Mouse (Mus musculus): ENCODE measurements around the gene Eef1a1. TPM values are rescaled to one million over a fixed set of nuclear protein-coding genes. Genes with fewer than 3 reads are reported as not detected.
"Not testable (repeated sequence)": the region's sequence is repeated elsewhere in the genome, so short reads cannot be mapped to it uniquely, and the experiment has no call there.

Gene Eef1a1
- polyA plus RNA-seq, 1 experiment from 2014 or later: 4,016 TPM

- Histone ChIP-seq H3K27me3 (ENCODE audit: poor library complexity, severe bottlenecking) (no peaks in the 10 kb centered on the region), H3K9me3 (no peaks in the 10 kb centered on the region), H3K27ac (peak overlapping the region; percentile 93), H3K4me3 (no peak overlapping the region), H3K4me1 (peaks cover 51% of the 10 kb centered on the region), H3K36me3 (replicated peaks) (no peaks in the 10 kb centered on the region)
- no peak for DNase-seq (ENCODE audit: extremely low spot score, low spot score)
- 80% methylated on average over 3 of the region's 3 CpGs for WGBS
These were observed 15.7 kb upstream of the Eef1a1 start for GRCm38 (mm10) chr9:78504679-78505078.

- DNase-seq (ENCODE audit: extremely low spot score, low spot score): no peak
- Histone ChIP-seq H3K9me3 (no peaks in the 10 kb centered on the region), H3K4me1 (peaks cover 51% of the 10 kb centered on the region), H3K36me3 (replicated peaks) (no peaks in the 10 kb centered on the region), H3K27me3 (ENCODE audit: poor library complexity, severe bottlenecking) (no peaks in the 10 kb centered on the region), H3K27ac (peak overlapping the region; percentile 93), H3K4me3 (no peak overlapping the region)
- 59% methylated on average over 4 of the region's 4 CpGs for WGBS
These were observed 15.2 kb upstream of the Eef1a1 start for GRCm38 (mm10) chr9:78504133-78504532.

DNA sequence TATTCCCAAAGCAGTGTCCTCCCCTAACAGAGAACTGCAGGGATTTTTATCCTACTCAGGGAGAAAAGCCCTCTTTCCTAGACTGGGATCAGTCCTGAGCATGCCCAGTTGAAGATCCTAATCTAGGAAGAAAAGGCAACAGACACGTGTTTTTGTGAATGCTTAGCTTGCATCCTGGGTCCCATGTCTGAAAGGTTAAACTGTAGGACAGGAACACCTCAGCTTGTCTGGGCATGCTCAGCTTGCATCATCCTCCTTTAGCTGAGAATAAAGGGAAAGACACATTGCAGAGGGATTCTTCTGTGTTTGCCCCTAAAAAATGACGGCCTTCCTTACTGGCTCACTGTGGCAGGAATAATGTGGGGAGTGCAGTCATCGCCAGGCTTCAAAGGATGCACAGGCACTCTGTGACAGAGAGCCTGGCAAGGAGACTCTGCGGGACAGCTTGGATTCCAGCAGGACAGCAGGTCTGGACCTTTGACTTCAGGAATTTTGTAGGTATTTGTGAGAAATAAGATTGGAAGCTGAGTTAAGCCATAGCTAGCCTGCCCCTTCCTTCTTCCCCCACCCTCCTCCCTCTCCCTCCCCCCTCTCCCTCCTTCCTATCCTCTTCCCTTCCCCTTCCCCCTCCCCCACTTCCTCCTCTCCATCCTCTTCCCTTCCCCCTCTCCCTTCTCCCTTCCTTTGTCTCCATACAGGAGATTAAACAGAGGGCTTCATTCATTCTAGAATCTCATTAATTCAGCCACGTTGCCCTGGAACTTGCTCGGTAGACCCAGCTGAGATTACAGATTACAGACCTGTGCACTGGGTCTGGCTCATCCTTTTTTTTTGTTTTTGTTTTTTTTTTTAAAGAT, 14.5 kb upstream of the Eef1a1 start:
- Histone ChIP-seq H3K36me3 (replicated peaks) (no peaks in the 10 kb centered on the region), H3K4me3 (peak overlapping the region; percentile 34; the same call in 1 of the 2 replicates), H3K4me1 (peaks cover 51% of the 10 kb centered on the region), H3K27ac (peak overlapping the region; percentile 93), H3K27me3 (ENCODE audit: poor library complexity, severe bottlenecking) (no peaks in the 10 kb centered on the region), H3K9me3 (no peaks in the 10 kb centered on the region)
- 2% methylated on average over 6 of the region's 6 CpGs for WGBS
- peak; percentile 69 for DNase-seq (ENCODE audit: extremely low spot score, low spot score)

- H3K36me3 ChIP-seq (replicated peaks): no peaks in the 10 kb centered on the region
- 83% methylated on average over 4 of the region's 4 CpGs for WGBS
- no peak for DNase-seq (ENCODE audit: extremely low spot score, low spot score)
- H3K27ac ChIP-seq: peak overlapping the region; percentile 93; the same call in 1 of the 2 replicates
- peaks cover 49% of the 10 kb centered on the region for H3K4me1 ChIP-seq
- no peak overlapping the region for H3K4me3 ChIP-seq
- H3K27me3 ChIP-seq (ENCODE audit: poor library complexity, severe bottlenecking): no peaks in the 10 kb centered on the region
- H3K9me3 ChIP-seq: no peaks in the 10 kb centered on the region
These were observed 12.3 kb upstream of the Eef1a1 start for GRCm38 (mm10) chr9:78501284-78501683.

DNA sequence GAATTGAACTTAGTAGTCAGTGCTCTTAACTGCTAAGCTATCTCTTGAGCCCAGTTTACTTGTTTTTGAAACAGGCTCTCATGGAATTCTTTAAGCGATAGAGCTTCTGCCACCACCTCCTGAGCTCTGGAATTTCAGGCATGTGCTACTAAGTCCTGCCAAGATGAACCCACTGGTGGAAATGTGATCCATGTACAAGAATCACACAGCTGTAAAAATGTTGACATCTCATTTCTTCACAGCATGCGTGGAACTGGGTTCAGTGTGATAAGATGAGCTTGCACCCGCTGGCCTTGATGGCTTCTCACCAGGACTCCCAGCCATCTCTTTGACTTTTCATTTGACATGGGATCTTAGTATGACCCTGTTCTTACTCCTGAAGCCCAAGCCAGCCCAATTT, 11.4 kb upstream of the Eef1a1 start:
- no peak for DNase-seq (ENCODE audit: extremely low spot score, low spot score)
- Histone ChIP-seq H3K4me3 (no peak overlapping the region), H3K9me3 (no peaks in the 10 kb centered on the region), H3K27me3 (ENCODE audit: poor library complexity, severe bottlenecking) (no peaks in the 10 kb centered on the region), H3K36me3 (replicated peaks) (no peaks in the 10 kb centered on the region), H3K4me1 (peaks cover 44% of the 10 kb centered on the region), H3K27ac (peak overlapping the region; percentile 40; the same call in 1 of the 2 replicates)
- WGBS: 74% methylated on average over 3 of the region's 3 CpGs

GRCm38 (mm10) chr9:78493171-78493570, 4.2 kb upstream of the Eef1a1 start:
- no peak for DNase-seq (ENCODE audit: extremely low spot score, low spot score)
- Histone ChIP-seq H3K4me1 (peaks cover 13% of the 10 kb centered on the region), H3K4me3 (no peak overlapping the region), H3K27me3 (ENCODE audit: poor library complexity, severe bottlenecking) (no peaks in the 10 kb centered on the region), H3K36me3 (replicated peaks) (no peaks in the 10 kb centered on the region), H3K9me3 (no peaks in the 10 kb centered on the region), H3K27ac (no peak overlapping the region)
- WGBS: 87% methylated on average over 7 of the region's 7 CpGs

- 94% methylated on average over 3 of the region's 3 CpGs for WGBS
- no peaks in the 10 kb centered on the region for H3K36me3 ChIP-seq (replicated peaks)
- H3K9me3 ChIP-seq: no peaks in the 10 kb centered on the region
- H3K27me3 ChIP-seq (ENCODE audit: poor library complexity, severe bottlenecking): no peaks in the 10 kb centered on the region
- peaks cover 13% of the 10 kb centered on the region for H3K4me1 ChIP-seq
- no peak overlapping the region for H3K27ac ChIP-seq
- no peak overlapping the region for H3K4me3 ChIP-seq
- no peak for DNase-seq (ENCODE audit: extremely low spot score, low spot score)
These were observed 3.3 kb upstream of the Eef1a1 start for GRCm38 (mm10) chr9:78492254-78492653.

DNA sequence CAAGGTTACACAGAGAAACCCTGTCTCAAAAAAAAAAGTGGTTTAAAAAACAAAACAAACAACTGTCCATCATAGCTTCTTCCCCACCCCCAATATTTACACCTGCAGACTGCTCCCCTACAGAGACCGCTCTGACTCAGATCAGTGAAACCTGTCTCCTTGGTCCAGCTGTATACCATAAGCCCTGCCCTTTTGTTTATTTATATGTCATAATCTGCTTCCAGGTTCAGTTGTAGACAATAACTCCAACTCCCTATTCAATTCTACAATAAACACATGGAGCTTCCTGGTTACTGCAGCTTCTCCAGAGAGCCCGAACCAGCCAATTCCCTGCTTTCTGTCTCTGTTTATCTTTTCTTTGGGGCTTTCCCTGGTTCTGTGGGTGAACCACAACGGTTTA, 2.2 kb upstream of the Eef1a1 start:
- no peak overlapping the region for H3K4me3 ChIP-seq
- no peaks in the 10 kb centered on the region for H3K9me3 ChIP-seq
- H3K4me1 ChIP-seq: peaks cover 13% of the 10 kb centered on the region
- WGBS: 88% methylated on average over 3 of the region's 3 CpGs
- no peak for DNase-seq (ENCODE audit: extremely low spot score, low spot score)
- H3K27me3 ChIP-seq (ENCODE audit: poor library complexity, severe bottlenecking): no peaks in the 10 kb centered on the region
- H3K27ac ChIP-seq: no peak overlapping the region
- H3K36me3 ChIP-seq (replicated peaks): no peaks in the 10 kb centered on the region

GRCm38 (mm10) chr9:78488021-78488420, 930 bp downstream of the Eef1a1 start:
- not testable (repeated sequence) for H3K9me3 ChIP-seq; DNase-seq (ENCODE audit: extremely low spot score, low spot score); H3K27me3 ChIP-seq (ENCODE audit: poor library complexity, severe bottlenecking); H3K36me3 ChIP-seq (replicated peaks); H3K4me3 ChIP-seq; H3K27ac ChIP-seq
- peaks cover 27% of the 10 kb centered on the region for H3K4me1 ChIP-seq
- 94% methylated on average over 5 of the region's 5 CpGs for WGBS

GRCm38 (mm10) chr9:78484660-78485059, 4.3 kb downstream of the Eef1a1 start:
- H3K9me3 ChIP-seq: no peaks in the 10 kb centered on the region
- WGBS: 87% methylated on average over 3 of the region's 3 CpGs
- H3K27ac ChIP-seq: no peak overlapping the region
- H3K4me3 ChIP-seq: no peak overlapping the region
- H3K4me1 ChIP-seq: peaks cover 37% of the 10 kb centered on the region
- H3K27me3 ChIP-seq (ENCODE audit: poor library complexity, severe bottlenecking): no peaks in the 10 kb centered on the region
- peaks cover 14% of the 10 kb centered on the region for H3K36me3 ChIP-seq (replicated peaks)
- no peak for DNase-seq (ENCODE audit: extremely low spot score, low spot score)

DNA sequence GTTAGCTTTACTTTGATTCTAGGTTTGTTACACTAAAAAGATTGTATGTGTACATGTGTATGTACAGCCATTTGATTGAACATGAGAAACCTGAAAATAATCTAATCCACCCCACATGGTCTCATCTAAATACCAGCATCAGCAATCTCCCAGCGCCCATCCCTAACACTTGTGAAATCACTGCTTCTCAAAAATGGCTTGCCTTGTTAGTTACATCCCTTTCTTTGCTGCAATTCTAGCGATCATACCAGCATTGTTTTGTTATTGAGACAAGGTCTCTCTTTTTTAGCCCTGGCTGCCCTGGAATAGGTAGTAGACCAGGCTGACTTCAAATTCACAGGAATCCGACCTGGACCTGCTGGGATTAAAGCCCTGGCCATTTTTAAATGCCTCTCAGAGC, 6.6 kb downstream of the Eef1a1 start:
- H3K9me3 ChIP-seq: no peaks in the 10 kb centered on the region
- H3K36me3 ChIP-seq (replicated peaks): peaks cover 35% of the 10 kb centered on the region
- peak overlapping the region; percentile 99 for H3K27ac ChIP-seq
- H3K27me3 ChIP-seq (ENCODE audit: poor library complexity, severe bottlenecking): no peaks in the 10 kb centered on the region
- 9% methylated on average over 3 of the region's 3 CpGs for WGBS
- H3K4me1 ChIP-seq: peaks cover 39% of the 10 kb centered on the region
- DNase-seq (ENCODE audit: extremely low spot score, low spot score): no peak
- H3K4me3 ChIP-seq: peak overlapping the region; percentile 99

GRCm38 (mm10) chr9:78481423-78482331, 7.3 kb downstream of the Eef1a1 start:
- Histone ChIP-seq H3K4me1 (peaks cover 39% of the 10 kb centered on the region), H3K9me3 (no peaks in the 10 kb centered on the region), H3K27me3 (ENCODE audit: poor library complexity, severe bottlenecking) (no peaks in the 10 kb centered on the region), H3K27ac (peak overlapping the region; percentile 99), H3K36me3 (replicated peaks) (peaks cover 42% of the 10 kb centered on the region), H3K4me3 (peak overlapping the region; percentile 99)
- under 1% methylated on average over 74 of the region's 77 CpGs for whole genome bisulfite sequencing
- peak; percentile 98 for DNase-seq (ENCODE audit: extremely low spot score, low spot score)
